Mouse (Mus musculus): ENCODE data around the gene Camta1. TPM values are rescaled to one million over a fixed set of nuclear protein-coding genes. Genes with fewer than 3 reads are reported as not detected.
A peak's percentile ranks its signal among the peaks of the same experiment; 100 is the strongest.

The Camta1 gene
- polyA plus RNA-seq, 1 experiment from 2014 or later = 140 TPM

- Histone ChIP-seq H3K4me1 (replicated peaks; ENCODE audit: control insufficient read depth, insufficient read depth, low read length) (peaks cover 3% of the 10 kb centered on the region; the same call in 1 of the 2 replicates), H3K36me3 (ENCODE audit: control insufficient read depth, insufficient read depth, low read length) (no peaks in the 10 kb centered on the region; the same call in 1 of the 2 replicates), H3K27ac (ENCODE audit: low read depth, low read length) (no peak overlapping the region), H3K4me2 (ENCODE audit: low read depth, low read length, severe bottlenecking) (no peak overlapping the region), H3K27me3 (ENCODE audit: control insufficient read depth, insufficient read depth, low read length) (no peaks in the 10 kb centered on the region), H3K9ac (ENCODE audit: low read length) (no peak overlapping the region), H3K9me3 (ENCODE audit: control insufficient read depth, low read length) (no peaks in the 10 kb centered on the region), H3K4me3 (ENCODE audit: low read depth, low read length) (no peak overlapping the region)
- DNase-seq (ENCODE audit: low spot score) (no peak), ATAC-seq (replicated peaks; ENCODE audit: low FRiP score) (no peak)
- 93% methylated on average over 8 of the region's 8 CpGs for WGBS
Observed at GRCm38 (mm10) chr4:150907099-150907498, 954.6 kb downstream of the Camta1 start.

- Histone ChIP-seq H3K4me2 (ENCODE audit: low read depth, low read length, severe bottlenecking) (no peak overlapping the region), H3K27me3 (ENCODE audit: control insufficient read depth, insufficient read depth, low read length) (no peaks in the 10 kb centered on the region), H3K9ac (ENCODE audit: low read length) (no peak overlapping the region), H3K36me3 (ENCODE audit: control insufficient read depth, insufficient read depth, low read length) (no peaks in the 10 kb centered on the region; the same call in 1 of the 2 replicates), H3K4me1 (replicated peaks; ENCODE audit: control insufficient read depth, insufficient read depth, low read length) (no peaks in the 10 kb centered on the region), H3K27ac (ENCODE audit: low read depth, low read length) (no peak overlapping the region), H3K9me3 (ENCODE audit: control insufficient read depth, low read length) (no peaks in the 10 kb centered on the region), H3K4me3 (ENCODE audit: low read depth, low read length) (no peak overlapping the region)
- ATAC-seq (replicated peaks; ENCODE audit: low FRiP score) (no peak), DNase-seq (ENCODE audit: low spot score) (no peak)
- 93% methylated on average over 14 of the region's 14 CpGs for WGBS
Observed at GRCm38 (mm10) chr4:150903091-150903742, 958.5 kb downstream of the Camta1 start.

DNA sequence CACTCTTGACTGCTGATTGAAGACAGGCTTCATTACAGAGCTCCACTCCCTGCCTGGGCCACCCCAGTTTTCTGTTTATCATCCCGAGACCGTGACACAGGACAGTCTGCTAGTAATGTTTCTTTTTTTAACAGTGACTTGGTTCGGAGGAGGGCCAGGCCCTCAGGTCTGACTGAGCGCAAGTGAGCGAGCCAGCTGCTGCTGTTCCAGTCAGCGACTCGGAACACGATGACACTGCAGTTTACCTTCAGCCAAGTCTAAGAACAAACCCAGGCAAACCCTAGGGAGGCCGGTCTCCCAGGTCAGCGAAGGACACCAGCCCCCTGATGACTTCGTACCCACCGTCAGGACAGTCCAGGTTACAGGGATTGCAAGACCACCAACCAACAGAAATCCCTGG lies 959.6 kb downstream of the Camta1 start:
- no peaks in the 10 kb centered on the region; the same call in 1 of the 2 replicates for H3K36me3 ChIP-seq (ENCODE audit: control insufficient read depth, insufficient read depth, low read length)
- H3K4me2 ChIP-seq (ENCODE audit: low read depth, low read length, severe bottlenecking) = no peak overlapping the region
- no peak overlapping the region for H3K9ac ChIP-seq (ENCODE audit: low read length)
- WGBS = 92% methylated on average over 12 of the region's 12 CpGs
- ATAC-seq (replicated peaks; ENCODE audit: low FRiP score) = no peak
- no peak for DNase-seq (ENCODE audit: low spot score)
- H3K4me3 ChIP-seq (ENCODE audit: low read depth, low read length) = no peak overlapping the region
- H3K4me1 ChIP-seq (replicated peaks; ENCODE audit: control insufficient read depth, insufficient read depth, low read length) = no peaks in the 10 kb centered on the region
- H3K9me3 ChIP-seq (ENCODE audit: control insufficient read depth, low read length) = no peaks in the 10 kb centered on the region
- no peaks in the 10 kb centered on the region for H3K27me3 ChIP-seq (ENCODE audit: control insufficient read depth, insufficient read depth, low read length)
- H3K27ac ChIP-seq (ENCODE audit: low read depth, low read length) = no peak overlapping the region

- Histone ChIP-seq H3K9me3 (ENCODE audit: control insufficient read depth, low read length) (no peaks in the 10 kb centered on the region), H3K4me3 (ENCODE audit: low read depth, low read length) (no peak overlapping the region), H3K9ac (ENCODE audit: low read length) (no peak overlapping the region), H3K4me2 (ENCODE audit: low read depth, low read length, severe bottlenecking) (no peak overlapping the region), H3K27ac (ENCODE audit: low read depth, low read length) (no peak overlapping the region), H3K27me3 (ENCODE audit: control insufficient read depth, insufficient read depth, low read length) (no peaks in the 10 kb centered on the region), H3K4me1 (replicated peaks; ENCODE audit: control insufficient read depth, insufficient read depth, low read length) (no peaks in the 10 kb centered on the region), H3K36me3 (ENCODE audit: control insufficient read depth, insufficient read depth, low read length) (no peaks in the 10 kb centered on the region; the same call in 1 of the 2 replicates)
- ATAC-seq (replicated peaks; ENCODE audit: low FRiP score) (no peak), DNase-seq (ENCODE audit: low spot score) (peak; percentile 83)
- 64% methylated on average over 9 of the region's 9 CpGs for WGBS
Observed at GRCm38 (mm10) chr4:150901651-150902050, 960.0 kb downstream of the Camta1 start.

GRCm38 (mm10) chr4:150900486-150900885 lies 961.2 kb downstream of the Camta1 start:
- Histone ChIP-seq H3K27ac (ENCODE audit: low read depth, low read length) (no peak overlapping the region), H3K4me2 (ENCODE audit: low read depth, low read length, severe bottlenecking) (no peak overlapping the region), H3K4me3 (ENCODE audit: low read depth, low read length) (no peak overlapping the region), H3K4me1 (replicated peaks; ENCODE audit: control insufficient read depth, insufficient read depth, low read length) (no peaks in the 10 kb centered on the region), H3K27me3 (ENCODE audit: control insufficient read depth, insufficient read depth, low read length) (no peaks in the 10 kb centered on the region), H3K9ac (ENCODE audit: low read length) (no peak overlapping the region), H3K9me3 (ENCODE audit: control insufficient read depth, low read length) (no peaks in the 10 kb centered on the region), H3K36me3 (ENCODE audit: control insufficient read depth, insufficient read depth, low read length) (no peaks in the 10 kb centered on the region; the same call in 1 of the 2 replicates)
- ATAC-seq (replicated peaks; ENCODE audit: low FRiP score) (no peak), DNase-seq (ENCODE audit: low spot score) (no peak)
- WGBS = 95% methylated on average over 13 of the region's 13 CpGs

GRCm38 (mm10) chr4:150898716-150899365 lies 962.8 kb downstream of the Camta1 start:
- Histone ChIP-seq H3K4me2 (ENCODE audit: low read depth, low read length, severe bottlenecking) (no peak overlapping the region), H3K27me3 (ENCODE audit: control insufficient read depth, insufficient read depth, low read length) (no peaks in the 10 kb centered on the region), H3K4me3 (ENCODE audit: low read depth, low read length) (no peak overlapping the region), H3K9me3 (ENCODE audit: control insufficient read depth, low read length) (no peaks in the 10 kb centered on the region), H3K36me3 (ENCODE audit: control insufficient read depth, insufficient read depth, low read length) (no peaks in the 10 kb centered on the region; the same call in 1 of the 2 replicates), H3K4me1 (replicated peaks; ENCODE audit: control insufficient read depth, insufficient read depth, low read length) (no peaks in the 10 kb centered on the region), H3K9ac (ENCODE audit: low read length) (no peak overlapping the region), H3K27ac (ENCODE audit: low read depth, low read length) (no peak overlapping the region)
- peak; percentile 85 for DNase-seq (ENCODE audit: low spot score)
- ATAC-seq (replicated peaks; ENCODE audit: low FRiP score) = peak; percentile 24; the same call in 1 of the 2 replicates
- 62% methylated on average over 13 of the region's 13 CpGs for WGBS

DNA sequence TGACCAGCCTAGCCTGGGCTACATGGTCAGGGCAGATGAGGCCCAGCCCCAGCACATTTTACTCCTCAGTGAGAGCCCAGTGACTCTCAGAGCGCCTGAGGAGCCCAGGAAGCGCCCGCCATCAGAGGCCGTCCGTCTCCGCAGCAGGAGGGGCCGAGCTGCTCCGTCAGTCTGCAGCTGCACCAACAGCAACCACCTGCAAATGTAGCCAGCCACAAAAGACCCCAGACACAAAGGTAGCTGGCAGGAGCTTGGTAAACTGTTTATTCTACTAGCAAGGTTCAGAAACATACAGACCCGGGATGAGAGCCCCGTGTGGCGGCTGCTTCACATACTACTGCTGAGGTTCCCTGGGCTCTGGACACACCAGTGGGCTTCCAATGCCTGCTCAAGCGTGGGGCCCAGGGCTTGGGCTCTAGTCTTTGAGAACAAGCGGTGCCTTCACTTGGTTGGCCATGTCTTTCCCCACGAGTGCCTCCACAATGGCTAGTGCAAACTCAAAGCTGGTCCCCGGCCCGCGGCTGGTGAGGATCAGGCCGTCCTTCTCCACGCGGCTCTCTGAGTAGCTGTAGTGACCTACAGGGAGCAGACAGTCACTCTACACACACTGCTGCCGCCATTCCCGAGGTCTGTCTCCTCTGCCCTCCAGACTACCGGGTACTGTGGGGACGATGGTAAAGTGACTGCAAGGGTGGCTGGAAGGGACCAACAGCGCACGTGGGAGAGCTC lies 964.6 kb downstream of the Camta1 start:
- no peak overlapping the region for H3K4me3 ChIP-seq (ENCODE audit: low read depth, low read length)
- no peaks in the 10 kb centered on the region; the same call in 1 of the 2 replicates for H3K36me3 ChIP-seq (ENCODE audit: control insufficient read depth, insufficient read depth, low read length)
- H3K4me1 ChIP-seq (replicated peaks; ENCODE audit: control insufficient read depth, insufficient read depth, low read length) = no peaks in the 10 kb centered on the region
- 92% methylated on average over 26 of the region's 26 CpGs for WGBS
- no peak overlapping the region for H3K4me2 ChIP-seq (ENCODE audit: low read depth, low read length, severe bottlenecking)
- H3K27ac ChIP-seq (ENCODE audit: low read depth, low read length) = no peak overlapping the region
- no peak overlapping the region for H3K9ac ChIP-seq (ENCODE audit: low read length)
- H3K27me3 ChIP-seq (ENCODE audit: control insufficient read depth, insufficient read depth, low read length) = no peaks in the 10 kb centered on the region
- H3K9me3 ChIP-seq (ENCODE audit: control insufficient read depth, low read length) = no peaks in the 10 kb centered on the region
- no peak for ATAC-seq (replicated peaks; ENCODE audit: low FRiP score)
- no peak for DNase-seq (ENCODE audit: low spot score)

GRCm38 (mm10) chr4:150894718-150895501 lies 966.8 kb downstream of the Camta1 start:
- Histone ChIP-seq H3K27me3 (ENCODE audit: control insufficient read depth, insufficient read depth, low read length) (no peaks in the 10 kb centered on the region), H3K4me3 (ENCODE audit: low read depth, low read length) (no peak overlapping the region), H3K4me1 (replicated peaks; ENCODE audit: control insufficient read depth, insufficient read depth, low read length) (no peaks in the 10 kb centered on the region), H3K27ac (ENCODE audit: low read depth, low read length) (no peak overlapping the region), H3K9me3 (ENCODE audit: control insufficient read depth, low read length) (no peaks in the 10 kb centered on the region), H3K9ac (ENCODE audit: low read length) (no peak overlapping the region), H3K4me2 (ENCODE audit: low read depth, low read length, severe bottlenecking) (no peak overlapping the region), H3K36me3 (ENCODE audit: control insufficient read depth, insufficient read depth, low read length) (no peaks in the 10 kb centered on the region; the same call in 1 of the 2 replicates)
- WGBS = 71% methylated on average over 8 of the region's 8 CpGs
- DNase-seq (ENCODE audit: low spot score) (peak; percentile 44), ATAC-seq (replicated peaks; ENCODE audit: low FRiP score) (no peak)

Measured in forebrain, embryonic 11.5 days (tissue).